Mouse (Mus musculus): Measurements from ENCODE around the gene Fmnl1. TPM values are rescaled to one million over a fixed set of nuclear protein-coding genes. Genes with fewer than 3 reads are reported as not detected.
"Not testable (repeated sequence)": the region's sequence is repeated elsewhere in the genome, so short reads cannot be mapped to it uniquely, and the experiment has no call there.

Fmnl1 gene
- polyA plus RNA-seq, 1 experiment from 2014 or later: 8.6 TPM

- Histone ChIP-seq H3K9me3 (replicated peaks) (no peaks in the 10 kb centered on the region), H3K4me2 (no peak overlapping the region), H3K27ac (replicated peaks) (no peak overlapping the region), H3K9ac (replicated peaks) (no peak overlapping the region), H3K36me3 (peaks cover 11% of the 10 kb centered on the region; the same call in 1 of the 2 replicates), H3K27me3 (replicated peaks) (no peaks in the 10 kb centered on the region), H3K4me3 (replicated peaks) (no peak overlapping the region), H3K4me1 (peaks cover 12% of the 10 kb centered on the region)
- ATAC-seq (ENCODE audit: low FRiP score): no peak
- 73% methylated on average over 1 of the region's 1 CpGs for WGBS
These were observed 44.4 kb downstream of the Fmnl1 start for GRCm38 (mm10) chr11:103215355-103215754.

- H3K36me3 ChIP-seq: peaks cover 23% of the 10 kb centered on the region
- peak within 1 kb of the TSS; percentile 83 for H3K27ac ChIP-seq (replicated peaks)
- H3K4me2 ChIP-seq: peak within 1 kb of the TSS; percentile 97
- H3K9me3 ChIP-seq (replicated peaks): no peaks in the 10 kb centered on the region
- H3K27me3 ChIP-seq (replicated peaks): no peaks in the 10 kb centered on the region
- WGBS: under 1% methylated on average over 44 of the region's 45 CpGs
- peak within 1 kb of the TSS; percentile 71 for H3K9ac ChIP-seq (replicated peaks)
- peak; percentile 91 for ATAC-seq (ENCODE audit: low FRiP score)
- H3K4me3 ChIP-seq (replicated peaks): peak within 1 kb of the TSS; percentile 52
- peaks cover 12% of the 10 kb centered on the region for H3K4me1 ChIP-seq
These were observed 47.0 kb downstream of the Fmnl1 start, which contains the start of gene Spata32 for GRCm38 (mm10) chr11:103217790-103218516. Spata32 (minus strand) TSS chr11:103218432.

GRCm38 (mm10) chr11:103218517-103218901, 47.6 kb downstream of the Fmnl1 start:
- Histone ChIP-seq H3K4me2 (peak overlapping the region; percentile 97), H3K36me3 (peaks cover 25% of the 10 kb centered on the region), H3K4me3 (replicated peaks) (peak overlapping the region; percentile 52), H3K27me3 (replicated peaks) (no peaks in the 10 kb centered on the region), H3K9ac (replicated peaks) (peak overlapping the region; percentile 71), H3K27ac (replicated peaks) (peak overlapping the region; percentile 83), H3K4me1 (peaks cover 12% of the 10 kb centered on the region), H3K9me3 (replicated peaks) (no peaks in the 10 kb centered on the region)
- 26% methylated on average over 6 of the region's 6 CpGs for WGBS
- peak; percentile 36 for ATAC-seq (ENCODE audit: low FRiP score)

GRCm38 (mm10) chr11:103219259-103219658, 48.4 kb downstream of the Fmnl1 start:
- Histone ChIP-seq H3K36me3 (peaks cover 32% of the 10 kb centered on the region), H3K9ac (replicated peaks) (no peak overlapping the region), H3K27me3 (replicated peaks) (no peaks in the 10 kb centered on the region), H3K27ac (replicated peaks) (no peak overlapping the region), H3K9me3 (replicated peaks) (no peaks in the 10 kb centered on the region), H3K4me3 (replicated peaks) (no peak overlapping the region), H3K4me1 (peaks cover 12% of the 10 kb centered on the region), H3K4me2 (peak overlapping the region; percentile 97; the same call in 1 of the 2 replicates)
- 91% methylated on average over 5 of the region's 5 CpGs for WGBS
- ATAC-seq (ENCODE audit: low FRiP score): no peak

GRCm38 (mm10) chr11:103219995-103220394, 49.1 kb downstream of the Fmnl1 start:
- 88% methylated on average over 4 of the region's 4 CpGs for WGBS
- Histone ChIP-seq H3K4me1 (peaks cover 12% of the 10 kb centered on the region), H3K9me3 (replicated peaks) (no peaks in the 10 kb centered on the region), H3K36me3 (peaks cover 40% of the 10 kb centered on the region), H3K4me2 (no peak overlapping the region), H3K4me3 (replicated peaks) (no peak overlapping the region), H3K9ac (replicated peaks) (no peak overlapping the region), H3K27me3 (replicated peaks) (no peaks in the 10 kb centered on the region), H3K27ac (replicated peaks) (no peak overlapping the region)
- ATAC-seq (ENCODE audit: low FRiP score): no peak

- no peak overlapping the region for H3K27ac ChIP-seq (replicated peaks)
- H3K4me3 ChIP-seq (replicated peaks): no peak overlapping the region
- no peaks in the 10 kb centered on the region for H3K9me3 ChIP-seq (replicated peaks)
- no peaks in the 10 kb centered on the region for H3K27me3 ChIP-seq (replicated peaks)
- H3K36me3 ChIP-seq: peaks cover 45% of the 10 kb centered on the region
- no peak overlapping the region for H3K9ac ChIP-seq (replicated peaks)
- no peak for ATAC-seq (ENCODE audit: low FRiP score)
- 95% methylated on average over 6 of the region's 6 CpGs for WGBS
- H3K4me2 ChIP-seq: no peak overlapping the region
- H3K4me1 ChIP-seq: peaks cover 12% of the 10 kb centered on the region
These were observed 50.5 kb downstream of the Fmnl1 start for GRCm38 (mm10) chr11:103221437-103221836.

- not testable (repeated sequence) for H3K27ac ChIP-seq (replicated peaks); ATAC-seq (ENCODE audit: low FRiP score); H3K27me3 ChIP-seq (replicated peaks); H3K4me2 ChIP-seq; H3K4me1 ChIP-seq; H3K4me3 ChIP-seq (replicated peaks); H3K9me3 ChIP-seq (replicated peaks); H3K9ac ChIP-seq (replicated peaks)
- peaks cover 51% of the 10 kb centered on the region for H3K36me3 ChIP-seq
- 97% methylated on average over 4 of the region's 4 CpGs for WGBS
These were observed 51.8 kb downstream of the Fmnl1 start for GRCm38 (mm10) chr11:103222718-103223117.

- 91% methylated on average over 10 of the region's 10 CpGs for WGBS
- no peak overlapping the region for H3K4me3 ChIP-seq (replicated peaks)
- H3K27ac ChIP-seq (replicated peaks): no peak overlapping the region
- ATAC-seq (ENCODE audit: low FRiP score): no peak
- H3K4me2 ChIP-seq: no peak overlapping the region
- H3K9me3 ChIP-seq (replicated peaks): no peaks in the 10 kb centered on the region
- H3K4me1 ChIP-seq: peaks cover 2% of the 10 kb centered on the region
- no peak overlapping the region for H3K9ac ChIP-seq (replicated peaks)
- H3K36me3 ChIP-seq: peaks cover 51% of the 10 kb centered on the region
- H3K27me3 ChIP-seq (replicated peaks): no peaks in the 10 kb centered on the region
These were observed 52.5 kb downstream of the Fmnl1 start for GRCm38 (mm10) chr11:103223444-103223843.

- no peaks in the 10 kb centered on the region for H3K27me3 ChIP-seq (replicated peaks)
- no peaks in the 10 kb centered on the region for H3K4me1 ChIP-seq
- peaks cover 53% of the 10 kb centered on the region for H3K36me3 ChIP-seq
- H3K9ac ChIP-seq (replicated peaks): no peak overlapping the region
- no peak overlapping the region for H3K4me2 ChIP-seq
- no peak for ATAC-seq (ENCODE audit: low FRiP score)
- H3K4me3 ChIP-seq (replicated peaks): no peak overlapping the region
- 73% methylated on average over 18 of the region's 18 CpGs for WGBS
- H3K27ac ChIP-seq (replicated peaks): no peak overlapping the region
- H3K9me3 ChIP-seq (replicated peaks): no peaks in the 10 kb centered on the region
These were observed 53.1 kb downstream of the Fmnl1 start for GRCm38 (mm10) chr11:103223951-103224456.

GRCm38 (mm10) chr11:103229608-103230007, 58.7 kb downstream of the Fmnl1 start:
- Histone ChIP-seq H3K4me3 (replicated peaks) (no peak overlapping the region), H3K4me2 (no peak overlapping the region), H3K27ac (replicated peaks) (no peak overlapping the region), H3K4me1 (no peaks in the 10 kb centered on the region), H3K36me3 (peaks cover 38% of the 10 kb centered on the region), H3K9me3 (replicated peaks) (no peaks in the 10 kb centered on the region), H3K27me3 (replicated peaks) (no peaks in the 10 kb centered on the region), H3K9ac (replicated peaks) (no peak overlapping the region)
- 98% methylated on average over 2 of the region's 2 CpGs for WGBS
- no peak for ATAC-seq (ENCODE audit: low FRiP score)

- ATAC-seq (ENCODE audit: low FRiP score): no peak
- Histone ChIP-seq H3K9me3 (replicated peaks) (no peaks in the 10 kb centered on the region), H3K27ac (replicated peaks) (no peak overlapping the region), H3K36me3 (peaks cover 31% of the 10 kb centered on the region), H3K4me1 (no peaks in the 10 kb centered on the region), H3K4me2 (no peak overlapping the region), H3K27me3 (replicated peaks) (no peaks in the 10 kb centered on the region), H3K9ac (replicated peaks) (no peak overlapping the region), H3K4me3 (replicated peaks) (no peak overlapping the region)
- 92% methylated on average over 19 of the region's 19 CpGs for WGBS
These were observed 59.7 kb downstream of the Fmnl1 start for GRCm38 (mm10) chr11:103230626-103231025.

GRCm38 (mm10) chr11:103231367-103231766, 60.5 kb downstream of the Fmnl1 start:
- no peak overlapping the region for H3K9ac ChIP-seq (replicated peaks)
- WGBS: 95% methylated on average over 7 of the region's 7 CpGs
- no peaks in the 10 kb centered on the region for H3K9me3 ChIP-seq (replicated peaks)
- H3K4me3 ChIP-seq (replicated peaks): no peak overlapping the region
- no peaks in the 10 kb centered on the region for H3K4me1 ChIP-seq
- no peak overlapping the region for H3K4me2 ChIP-seq
- no peaks in the 10 kb centered on the region for H3K27me3 ChIP-seq (replicated peaks)
- ATAC-seq (ENCODE audit: low FRiP score): no peak
- no peak overlapping the region for H3K27ac ChIP-seq (replicated peaks)
- peaks cover 29% of the 10 kb centered on the region for H3K36me3 ChIP-seq
